In genomic region chr17:48274885-48275284, GRCm38 (mm10) we compare ENCODE assay signal across 8 mouse cellular contexts. TPM values are rescaled to one million over a fixed set of nuclear protein-coding genes. Genes with fewer than 3 reads are reported as not detected.
DNase-seq lines count a peak whose midpoint lies in the region.

No protein-coding gene starts in this region.

- H3K27me3 ChIP-seq in embryonic facial prominence, embryonic 10.5 days (replicated peaks; ENCODE audit: low read depth, poor library complexity, severe bottlenecking), result no peaks in the 10 kb centered on the region
- no peaks in the 10 kb centered on the region for H3K27me3 ChIP-seq in heart, embryonic 10.5 days (ENCODE audit: insufficient read depth, poor library complexity, severe bottlenecking)

- 29% methylated on average over 6 of the region's 6 CpGs for WGBS in embryonic facial prominence, embryonic 10.5 days
- WGBS in heart, embryonic 10.5 days, result 27% methylated on average over 6 of the region's 6 CpGs

- H3K36me3 ChIP-seq in embryonic facial prominence, embryonic 10.5 days (replicated peaks), result no peaks in the 10 kb centered on the region
- no peaks in the 10 kb centered on the region for H3K36me3 ChIP-seq in heart, embryonic 10.5 days

- DNase-seq in ES-CJ7 (ENCODE audit: low read depth, low spot score), result peak; percentile 89
- peak; percentile 86 for DNase-seq in adrenal gland, postnatal 10 days
- DNase-seq in embryonic facial prominence, embryonic 10.5 days (ENCODE audit: low spot score), result peak; percentile 81
- DNase-seq in heart, embryonic 10.5 days (ENCODE audit: low spot score), result peak; percentile 86
- DNase-seq in layer of hippocampus, postnatal 25 days (ENCODE audit: extremely low spot score in 1 of 2, low spot score in 1 of 2), result peak; percentile 63 to 88
- DNase-seq in lung, postnatal 25 days (ENCODE audit: low spot score), result peak; percentile 68
- DNase-seq in right cerebral cortex, postnatal 25 days, result peak; percentile 67
- DNase-seq in urinary bladder, postnatal 4 days (ENCODE audit: low spot score in 2 of 2), result peak; percentile 36 to 76

- H3K27ac ChIP-seq in embryonic facial prominence, embryonic 10.5 days (replicated peaks), result no peak overlapping the region
- H3K27ac ChIP-seq in heart, embryonic 10.5 days, result no peak overlapping the region

- no peak overlapping the region for H3K4me3 ChIP-seq in embryonic facial prominence, embryonic 10.5 days
- H3K4me3 ChIP-seq in heart, embryonic 10.5 days, result no peak overlapping the region

- H3K4me1 ChIP-seq in embryonic facial prominence, embryonic 10.5 days, result peaks cover 4% of the 10 kb centered on the region; the same call in 1 of the 2 replicates
- no peaks in the 10 kb centered on the region for H3K4me1 ChIP-seq in heart, embryonic 10.5 days

- H3K9me3 ChIP-seq in embryonic facial prominence, embryonic 10.5 days, result no peaks in the 10 kb centered on the region
- H3K9me3 ChIP-seq in heart, embryonic 10.5 days, result no peaks in the 10 kb centered on the region

RNA-seq across cellular contexts. Expression of gene Treml4, which starts 10.8 kb away (rescaled TPM):
- 1 to 10 TPM; 1.4 to 2.2 TPM for total RNA-seq in adrenal gland, postnatal 10 days (2021)
- 0.11 and 0.16 TPM in 2 replicates for polyA plus RNA-seq in embryonic facial prominence, embryonic 10.5 days (2016; fragmentation: Nextera tagmentation; extraction: Ambion mirVana)
- polyA plus RNA-seq in heart, embryonic 10.5 days (2016; fragmentation: Nextera tagmentation; extraction: Ambion mirVana), result 0.63 and 0.74 TPM in 2 replicates
- total RNA-seq in layer of hippocampus, postnatal 25 days (2021), result not detected

RNA-seq across cellular contexts. Expression of gene Treml2, which starts 24.4 kb away (rescaled TPM):
- 1 to 10 TPM; 1.5 to 2.0 TPM for total RNA-seq in adrenal gland, postnatal 10 days (2021)
- 0.28 and 0.40 TPM in 2 replicates for polyA plus RNA-seq in embryonic facial prominence, embryonic 10.5 days (2016; fragmentation: Nextera tagmentation; extraction: Ambion mirVana)
- 0.97 and 1.3 TPM in 2 replicates for polyA plus RNA-seq in heart, embryonic 10.5 days (2016; fragmentation: Nextera tagmentation; extraction: Ambion mirVana)
- total RNA-seq in layer of hippocampus, postnatal 25 days (2021), result under 1 TPM; 0.15 to 0.40 TPM

RNA-seq across cellular contexts. Expression of gene Trem3, which starts 27.3 kb away (rescaled TPM):
- under 1 TPM; 0.70 to 0.72 TPM for total RNA-seq in adrenal gland, postnatal 10 days (2021)
- not detected in 2 replicates for polyA plus RNA-seq in embryonic facial prominence, embryonic 10.5 days (2016; fragmentation: Nextera tagmentation; extraction: Ambion mirVana)
- not detected in 2 replicates for polyA plus RNA-seq in heart, embryonic 10.5 days (2016; fragmentation: Nextera tagmentation; extraction: Ambion mirVana)
- total RNA-seq in layer of hippocampus, postnatal 25 days (2021), result not detected

RNA-seq across cellular contexts. Expression of gene B430306N03Rik, which starts 41.1 kb away (rescaled TPM):
- total RNA-seq in adrenal gland, postnatal 10 days (2021), result under 1 TPM; 0.66 to 0.79 TPM
- polyA plus RNA-seq in embryonic facial prominence, embryonic 10.5 days (2016; fragmentation: Nextera tagmentation; extraction: Ambion mirVana), result not detected in 2 replicates
- 0.13 TPM in 1 of 2 replicates, not detected in the other for polyA plus RNA-seq in heart, embryonic 10.5 days (2016; fragmentation: Nextera tagmentation; extraction: Ambion mirVana)
- total RNA-seq in layer of hippocampus, postnatal 25 days (2021), result under 1 TPM in 1 of 2 experiments, not detected in 1; 0.12 TPM

RNA-seq across cellular contexts. Expression of gene Trem1, which starts 42.3 kb away (rescaled TPM):
- under 1 TPM; 0.09 to 0.42 TPM for total RNA-seq in adrenal gland, postnatal 10 days (2021)
- polyA plus RNA-seq in embryonic facial prominence, embryonic 10.5 days (2016; fragmentation: Nextera tagmentation; extraction: Ambion mirVana), result not detected in 2 replicates
- polyA plus RNA-seq in heart, embryonic 10.5 days (2016; fragmentation: Nextera tagmentation; extraction: Ambion mirVana), result 0.05 and 0.11 TPM in 2 replicates
- not detected for total RNA-seq in layer of hippocampus, postnatal 25 days (2021)
